Mouse (Mus musculus) midbrain, embryonic 16.5 days (tissue): Measurements from ENCODE around the gene Decr2. TPM values are rescaled to one million over a fixed set of nuclear protein-coding genes. Genes with fewer than 3 reads are reported as not detected.
"Not testable (repeated sequence)": the region's sequence is repeated elsewhere in the genome, so short reads cannot be mapped to it uniquely, and the experiment has no call there.

Source experiments
- ATAC-seq: fragments of 200-750 bp; cut with Nextera tagmentation; 2 replicates; pipeline ENCODE4 v1.8.0; 2017; ENCODE audit warnings: moderate TSS enrichment
- H3K27ac ChIP-seq: fragments of 300-500 bp; sonication (generic); 2 replicates; pipeline ENCODE4 v1.5.1; 2014; ENCODE audit warnings: mild to moderate bottlenecking, low read length, mixed read lengths
- H3K27me3 ChIP-seq: fragments of 300-500 bp; sonication (generic); 2 replicates; pipeline ENCODE4 v1.6.1; 2014; ENCODE audit warnings: low read depth, low read length, mixed read lengths; ENCODE audit not compliant: control insufficient read depth, insufficient read depth
- H3K36me3 ChIP-seq: fragments of 300-500 bp; sonication (generic); 2 replicates; pipeline ENCODE4 v1.6.1; 2014; ENCODE audit warnings: mild to moderate bottlenecking, low read length, moderate library complexity, mixed read lengths; ENCODE audit not compliant: control insufficient read depth, insufficient read depth
- H3K4me1 ChIP-seq: fragments of 300-500 bp; sonication (generic); 2 replicates; pipeline ENCODE4 v1.6.1; 2014; ENCODE audit warnings: mild to moderate bottlenecking, low read length, mixed read lengths; ENCODE audit not compliant: control insufficient read depth, insufficient read depth
- H3K4me2 ChIP-seq: fragments of 300-500 bp; sonication (generic); 2 replicates; pipeline ENCODE4 v1.6.1; 2014; ENCODE audit warnings: mild to moderate bottlenecking, low read length, mixed read lengths
- H3K4me3 ChIP-seq: fragments of 300-500 bp; sonication (generic); 2 replicates; pipeline ENCODE4 v1.5.1; 2014; ENCODE audit warnings: low read depth, mild to moderate bottlenecking, low read length, moderate library complexity, mixed read lengths
- H3K9ac ChIP-seq: fragments of 300-500 bp; sonication (generic); 2 replicates; pipeline ENCODE4 v1.6.1; 2014; ENCODE audit warnings: low read depth, low read length, mixed read lengths
- H3K9me3 ChIP-seq: fragments of 300-500 bp; sonication (generic); replicated peaks from 2 replicates; pipeline ENCODE4 v1.6.1; 2014; ENCODE audit warnings: mild to moderate bottlenecking, low read length, mixed read lengths; ENCODE audit not compliant: control insufficient read depth, poor library complexity, severe bottlenecking
- WGBS: fragments of 180-500 bp; shearing (Covaris S2); extraction: QIAGEN DNeasy Blood & Tissue Kit; methylation state at CpG from one replicate; pipeline ENCODE4 v1.1.7; 2014; 5-methylcytosine and 5-hydroxymethylcytosine counted together
- polyA plus RNA-seq: library from polyadenylated mRNA; unstranded; fragments of >200 nt; fragmentation: Nextera tagmentation; extraction: Ambion mirVana; gene quantifications from 2 replicates; pipeline ENCODE4 v1.2.1, GENCODE M21; 2015

Decr2 gene
- polyA plus RNA-seq, 1 experiment from 2014 or later, result 41.3 TPM

DNA sequence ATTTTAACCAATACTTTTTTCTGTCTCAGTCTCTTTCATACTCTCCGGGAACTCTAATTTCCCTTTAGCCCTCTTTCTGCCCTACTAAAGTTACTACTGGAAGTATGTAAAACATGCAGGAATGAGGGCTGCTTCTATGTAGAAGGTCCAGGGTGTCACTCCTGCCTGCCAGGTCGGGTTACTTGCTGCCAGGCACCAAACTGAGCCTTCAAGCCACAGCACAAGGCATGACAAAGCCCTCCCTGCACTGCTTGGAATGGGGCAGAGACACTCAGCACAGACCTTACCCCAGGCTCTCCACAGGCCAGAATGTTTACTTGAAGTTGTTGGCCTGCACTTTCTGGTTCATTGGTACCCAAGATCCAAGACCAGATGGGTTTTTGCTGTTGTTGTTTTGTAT lies 10.0 kb upstream of the Decr2 start:
- H3K36me3 ChIP-seq, result no peaks in the 10 kb centered on the region
- WGBS, result 42% methylated on average over 2 of the region's 2 CpGs
- no peak overlapping the region for H3K4me3 ChIP-seq
- H3K27ac ChIP-seq, result no peak overlapping the region
- H3K9me3 ChIP-seq, result no peaks in the 10 kb centered on the region
- no peaks in the 10 kb centered on the region for H3K27me3 ChIP-seq
- no peak overlapping the region for H3K4me2 ChIP-seq
- no peak overlapping the region for H3K9ac ChIP-seq
- ATAC-seq, result no peak
- no peaks in the 10 kb centered on the region; the same call in 1 of the 2 replicates for H3K4me1 ChIP-seq

DNA sequence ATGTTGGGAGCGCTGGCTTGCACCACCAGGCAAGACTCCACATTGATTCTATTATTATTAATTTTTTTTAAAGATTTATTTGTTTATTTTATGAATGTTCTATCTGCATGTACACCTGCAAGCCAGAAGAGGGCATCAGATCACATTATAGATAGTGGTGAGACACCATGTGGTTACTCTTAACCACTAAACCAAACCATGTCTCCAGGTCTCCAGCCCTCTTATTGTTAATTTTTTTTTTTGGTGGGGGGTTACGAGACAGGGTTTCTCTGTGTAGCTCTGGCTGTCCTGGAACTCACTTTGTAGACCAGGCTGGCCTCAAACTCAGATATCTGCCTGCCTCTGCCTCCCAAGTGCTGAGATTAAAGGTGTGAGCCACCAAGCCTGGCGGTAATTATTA lies 9.2 kb upstream of the Decr2 start:
- H3K4me1 ChIP-seq, H3K9ac ChIP-seq, ATAC-seq, H3K4me3 ChIP-seq, H3K27me3 ChIP-seq, H3K4me2 ChIP-seq, H3K36me3 ChIP-seq, H3K9me3 ChIP-seq, H3K27ac ChIP-seq: not testable (repeated sequence)
- 64% methylated on average over 3 of the region's 3 CpGs for WGBS

DNA sequence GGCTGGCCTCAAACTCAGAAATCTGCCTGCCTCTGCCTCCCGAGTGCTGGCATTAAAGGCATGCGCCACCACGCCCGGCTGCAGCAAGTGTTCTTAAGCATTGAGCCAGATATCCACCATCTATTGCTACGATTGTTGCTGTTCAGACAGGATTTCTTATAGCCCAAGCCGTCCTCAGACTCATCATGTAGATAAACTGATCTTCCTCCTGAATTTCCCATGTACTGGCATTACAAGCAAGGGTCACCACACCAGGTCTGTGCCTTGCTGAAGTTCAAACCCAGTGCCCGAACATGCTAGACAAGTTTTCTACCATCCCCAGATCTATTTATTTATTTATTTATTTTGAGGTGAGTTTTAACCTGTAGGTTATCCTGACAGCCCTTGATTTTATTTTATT lies 8.3 kb upstream of the Decr2 start:
- no peak for ATAC-seq
- no peaks in the 10 kb centered on the region for H3K36me3 ChIP-seq
- no peak overlapping the region for H3K4me2 ChIP-seq
- H3K27me3 ChIP-seq, result no peaks in the 10 kb centered on the region
- H3K9ac ChIP-seq, result no peak overlapping the region
- no peak overlapping the region for H3K27ac ChIP-seq
- H3K4me3 ChIP-seq, result no peak overlapping the region
- WGBS, result 92% methylated on average over 7 of the region's 7 CpGs
- no peaks in the 10 kb centered on the region for H3K9me3 ChIP-seq
- no peaks in the 10 kb centered on the region; the same call in 1 of the 2 replicates for H3K4me1 ChIP-seq

DNA sequence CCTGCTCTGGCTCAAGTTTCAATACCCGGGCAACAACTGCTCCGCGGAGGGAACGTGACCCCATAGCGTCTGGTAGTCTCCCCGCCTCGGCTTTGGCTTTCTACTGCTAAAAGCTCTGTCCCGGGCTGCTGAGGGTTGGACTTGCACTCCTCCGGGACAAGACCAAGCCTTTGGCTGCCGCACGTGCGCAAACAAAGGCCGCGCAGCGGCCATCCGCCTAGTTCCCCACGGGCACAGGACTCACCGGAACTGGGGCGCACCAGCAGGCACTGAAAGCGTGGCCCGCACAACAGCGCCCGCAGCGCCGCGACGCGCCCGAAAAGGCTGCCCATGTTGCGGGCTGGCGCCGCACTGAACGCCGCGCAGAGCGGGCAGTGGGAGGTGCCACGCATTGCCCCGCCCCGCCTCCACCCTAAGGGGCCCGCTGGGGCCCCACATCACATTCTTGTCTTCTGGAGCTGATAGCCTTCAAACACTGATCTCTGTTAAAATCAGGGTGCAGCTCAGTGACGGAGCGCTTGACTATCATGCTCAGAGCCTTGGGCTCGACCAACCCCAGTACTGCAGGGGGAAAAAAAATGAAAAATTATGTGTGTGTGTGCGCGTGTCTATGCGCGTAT lies 5.1 kb upstream of the Decr2 start, which contains the start of gene Nme4:
TSS of gene Nme4 (minus strand) at position 482 of the 620 bp plus-strand sequence.
- Histone ChIP-seq H3K4me3 (peak within 1 kb of the TSS; percentile 64), H3K27me3 (no peaks in the 10 kb centered on the region), H3K36me3 (no peaks in the 10 kb centered on the region), H3K4me1 (no peaks in the 10 kb centered on the region; the same call in 1 of the 2 replicates), H3K27ac (peak within 1 kb of the TSS; percentile 50), H3K9ac (peak within 1 kb of the TSS; percentile 84), H3K9me3 (no peaks in the 10 kb centered on the region), H3K4me2 (peak within 1 kb of the TSS; percentile 90)
- peak; percentile 77 for ATAC-seq
- 3% methylated on average over 47 of the region's 47 CpGs for WGBS

DNA sequence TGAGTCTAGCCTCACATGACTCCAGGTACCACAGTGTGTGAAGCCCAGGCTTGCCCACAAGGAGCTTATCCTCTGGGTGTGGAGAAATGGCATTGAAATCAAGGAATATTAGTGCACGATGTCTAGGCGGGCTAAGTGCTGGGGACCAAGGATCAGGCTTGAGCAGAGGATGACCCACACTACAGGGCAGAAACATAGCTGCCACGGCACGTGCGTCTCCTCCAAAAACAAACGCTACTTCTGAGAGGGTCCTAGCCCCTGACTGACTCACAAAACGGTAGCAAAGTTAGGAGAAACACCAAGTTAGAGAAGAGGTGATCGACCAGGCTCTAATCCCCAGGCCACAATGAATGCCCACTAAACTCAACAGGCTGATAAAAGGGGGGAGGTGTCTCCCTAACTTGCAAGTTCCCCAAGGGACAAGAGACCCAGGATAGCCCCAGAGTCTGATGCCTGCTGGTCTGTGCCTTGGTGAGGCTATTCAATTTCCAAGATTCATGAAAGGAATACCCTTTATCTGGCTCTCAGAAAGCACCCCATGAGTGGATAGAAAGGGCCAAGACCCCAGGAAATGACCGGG lies 4.5 kb upstream of the Decr2 start:
- WGBS, result 25% methylated on average over 9 of the region's 9 CpGs
- Histone ChIP-seq H3K4me1 (peaks cover 3% of the 10 kb centered on the region; the same call in 1 of the 2 replicates), H3K27ac (peak overlapping the region; percentile 50), H3K36me3 (no peaks in the 10 kb centered on the region), H3K9me3 (no peaks in the 10 kb centered on the region), H3K9ac (peak overlapping the region; percentile 84), H3K27me3 (no peaks in the 10 kb centered on the region), H3K4me3 (peak overlapping the region; percentile 64), H3K4me2 (peak overlapping the region; percentile 90)
- ATAC-seq, result no peak

DNA sequence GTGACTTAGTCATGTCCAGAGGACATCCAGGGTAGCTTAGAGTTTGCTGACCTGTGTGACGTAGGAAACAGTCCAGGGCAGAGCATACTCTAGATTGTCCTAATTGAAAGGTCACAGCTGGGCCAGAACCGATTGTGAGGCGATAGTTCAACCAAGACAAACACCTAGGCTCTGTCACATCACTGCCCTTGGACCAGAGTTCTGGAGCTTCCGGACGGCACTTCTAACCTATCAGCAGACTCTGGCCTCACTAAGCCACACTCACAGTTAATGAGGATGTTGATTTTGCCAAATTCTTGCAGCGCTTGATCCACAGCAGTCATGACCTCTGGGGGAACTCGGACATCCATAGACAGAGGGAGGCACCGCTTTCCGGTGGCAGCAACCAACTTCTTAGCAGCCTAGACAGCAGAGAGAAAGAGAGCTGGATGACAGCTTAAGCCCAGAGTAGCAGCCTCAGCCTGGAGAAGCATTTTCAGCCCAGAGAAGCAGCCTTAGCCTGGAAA lies 3.0 kb downstream of the Decr2 start:
- H3K27me3 ChIP-seq, result no peaks in the 10 kb centered on the region
- peaks cover 6% of the 10 kb centered on the region for H3K36me3 ChIP-seq
- no peak overlapping the region for H3K27ac ChIP-seq
- no peaks in the 10 kb centered on the region for H3K9me3 ChIP-seq
- WGBS, result 95% methylated on average over 9 of the region's 9 CpGs
- no peak overlapping the region for H3K9ac ChIP-seq
- H3K4me2 ChIP-seq, result no peak overlapping the region
- H3K4me3 ChIP-seq, result no peak overlapping the region
- peaks cover 8% of the 10 kb centered on the region; the same call in 1 of the 2 replicates for H3K4me1 ChIP-seq
- no peak for ATAC-seq

DNA sequence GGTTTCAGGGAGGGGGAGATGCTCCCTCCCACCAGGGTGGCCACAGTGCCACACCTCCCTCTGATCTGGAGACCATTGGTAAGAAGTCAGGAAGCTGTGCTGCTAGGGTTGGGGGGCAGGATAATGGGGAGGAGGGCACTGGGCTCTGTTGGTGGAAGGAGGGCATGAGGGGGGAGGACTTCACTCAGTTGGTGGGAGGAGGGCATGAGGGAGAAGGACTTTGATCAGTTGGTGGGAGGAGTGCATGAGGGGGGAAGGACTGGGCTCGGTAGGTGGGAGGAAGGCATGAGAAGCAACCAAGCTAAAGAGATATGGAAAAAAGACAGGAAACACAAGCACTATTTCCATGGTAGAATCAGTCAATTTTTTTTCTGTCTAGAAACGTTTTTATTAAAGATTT lies 9.3 kb downstream of the Decr2 start:
- no peak for ATAC-seq
- Histone ChIP-seq H3K4me3 (no peak overlapping the region), H3K27ac (no peak overlapping the region), H3K9me3 (no peaks in the 10 kb centered on the region), H3K27me3 (no peaks in the 10 kb centered on the region), H3K4me2 (no peak overlapping the region), H3K9ac (no peak overlapping the region), H3K36me3 (peaks cover 6% of the 10 kb centered on the region), H3K4me1 (peaks cover 3% of the 10 kb centered on the region; the same call in 1 of the 2 replicates)
- 53% methylated on average over 2 of the region's 2 CpGs for WGBS

DNA sequence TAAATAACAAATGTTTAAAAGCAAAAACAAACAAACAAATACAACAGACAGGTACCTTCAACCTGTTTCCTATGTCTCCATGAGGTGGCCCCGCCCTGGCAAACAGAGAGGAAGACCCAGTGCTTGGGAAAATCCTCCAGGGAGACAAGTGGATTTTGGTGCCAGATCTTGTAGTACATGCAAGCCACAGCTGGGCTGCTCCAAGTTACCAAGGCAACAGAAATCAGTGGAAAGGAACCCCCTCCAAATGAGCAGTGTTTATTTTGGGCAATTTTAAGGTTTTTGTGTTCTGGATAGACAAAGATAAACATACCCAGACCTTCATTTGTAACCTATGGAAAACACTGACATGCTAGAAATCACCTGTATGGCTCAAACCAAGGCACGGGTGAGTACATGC lies 11.3 kb downstream of the Decr2 start:
- peaks cover 5% of the 10 kb centered on the region for H3K36me3 ChIP-seq
- H3K27me3 ChIP-seq, result no peaks in the 10 kb centered on the region
- H3K4me3 ChIP-seq, result no peak overlapping the region
- no peak overlapping the region for H3K9ac ChIP-seq
- H3K4me1 ChIP-seq, result peaks cover 3% of the 10 kb centered on the region; the same call in 1 of the 2 replicates
- H3K4me2 ChIP-seq, result no peak overlapping the region
- no peak for ATAC-seq
- H3K27ac ChIP-seq, result no peak overlapping the region
- WGBS, result 84% methylated on average over 2 of the region's 2 CpGs
- no peaks in the 10 kb centered on the region for H3K9me3 ChIP-seq

DNA sequence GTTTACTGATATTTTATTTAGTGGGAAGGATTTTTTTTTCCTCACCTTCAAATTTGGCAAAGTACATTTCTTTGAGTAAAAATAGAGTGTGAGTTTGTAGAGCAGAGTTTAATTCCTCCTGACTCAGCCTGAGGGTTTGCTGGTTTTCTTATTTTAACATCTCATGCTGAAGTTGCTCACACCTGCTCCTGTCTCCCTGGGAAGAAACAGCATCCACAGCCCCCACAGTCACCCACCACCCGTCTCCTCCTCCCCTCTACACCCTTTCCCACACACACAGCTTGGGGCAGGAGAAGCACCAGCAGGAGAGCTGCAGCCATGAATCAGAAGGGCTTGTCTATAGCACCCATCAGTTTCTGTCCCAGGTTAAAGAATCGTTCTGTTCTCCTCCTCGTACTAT lies 14.9 kb downstream of the Decr2 start:
- Histone ChIP-seq H3K4me1 (peaks cover 3% of the 10 kb centered on the region), H3K36me3 (no peaks in the 10 kb centered on the region), H3K9me3 (no peaks in the 10 kb centered on the region), H3K27me3 (0 out of 2 replicates have a peak, but pooled peaks cover 2% of the 10 kb centered on the region), H3K9ac (no peak overlapping the region), H3K4me3 (no peak overlapping the region), H3K4me2 (no peak overlapping the region), H3K27ac (no peak overlapping the region)
- ATAC-seq, result no peak
- WGBS, result 65% methylated on average over 3 of the region's 3 CpGs
